Mouse (Mus musculus): ENCODE measurements around the gene Fermt2.

GRCm38 (mm10) chr14:45462875-45463475 lies 66.9 kb downstream of the Fermt2 start:
- no peak for TF ChIP-seq CTCF (IDR thresholded peaks at IDR 0.05; ENCODE audit: insufficient read depth, low read length)
- no peak for TF ChIP-seq POLR2A (IDR thresholded peaks at IDR 0.05; ENCODE audit: borderline replicate concordance, extremely low read depth, low read depth, low read length)

Measured in lung, adult 2 months (tissue).